Mouse (Mus musculus) hindbrain, embryonic 12.5 days (tissue): Measurements from ENCODE around the gene A430005L14Rik. TPM values are rescaled to one million over a fixed set of nuclear protein-coding genes. Genes with fewer than 3 reads are reported as not detected.
"Not testable (repeated sequence)": the region's sequence is repeated elsewhere in the genome, so short reads cannot be mapped to it uniquely, and the experiment has no call there.

ENCODE experiments used
- ATAC-seq: fragments of 200-750 bp; cut with Nextera tagmentation; 2 replicates; pipeline ENCODE4 v1.8.0; 2017; ENCODE audit warnings: moderate TSS enrichment; ENCODE audit not compliant: low FRiP score
- H3K27ac ChIP-seq: fragments of 300-500 bp; sonication (generic); 2 replicates; pipeline ENCODE4 v1.5.1; 2016; ENCODE audit warnings: mild to moderate bottlenecking
- H3K27me3 ChIP-seq: fragments of 300-500 bp; sonication (generic); 2 replicates; pipeline ENCODE4 v1.6.1; 2016; ENCODE audit warnings: mild to moderate bottlenecking
- H3K36me3 ChIP-seq: fragments of 300-500 bp; sonication (generic); 2 replicates; pipeline ENCODE4 v1.6.1; 2016; ENCODE audit warnings: mild to moderate bottlenecking
- H3K4me1 ChIP-seq: fragments of 300-500 bp; sonication (generic); 2 replicates; pipeline ENCODE4 v1.6.1; 2016
- H3K4me2 ChIP-seq: fragments of 300-500 bp; sonication (generic); replicated peaks from 2 replicates; pipeline ENCODE4 v1.6.1; 2016; ENCODE audit warnings: mild to moderate bottlenecking
- H3K4me3 ChIP-seq: fragments of 300-500 bp; sonication (generic); 2 replicates; pipeline ENCODE4 v1.5.1; 2016; ENCODE audit warnings: mild to moderate bottlenecking
- H3K9ac ChIP-seq: fragments of 300-500 bp; sonication (generic); 2 replicates; pipeline ENCODE4 v1.6.1; 2016; ENCODE audit warnings: mild to moderate bottlenecking, moderate library complexity
- H3K9me3 ChIP-seq: fragments of 300-500 bp; sonication (generic); replicated peaks from 2 replicates; pipeline ENCODE4 v1.6.1; 2016; ENCODE audit warnings: mild to moderate bottlenecking
- WGBS: fragments of 180-500 bp; shearing (Covaris S2); methylation state at CpG from one replicate; pipeline ENCODE4 v1.1.7; 2016; 5-methylcytosine and 5-hydroxymethylcytosine counted together
- polyA plus RNA-seq: library from polyadenylated mRNA; unstranded; fragments of >200 nt; fragmentation: Nextera tagmentation; extraction: Ambion mirVana; gene quantifications from 2 replicates; pipeline ENCODE4 v1.2.1, GENCODE M21; 2016

The A430005L14Rik gene
- 76.2 and 86.1 TPM in 2 replicates for polyA plus RNA-seq

- WGBS, result 3% methylated on average over 57 of the region's 67 CpGs
- peak; percentile 95 for ATAC-seq
- Histone ChIP-seq H3K27ac (peak within 1 kb of the TSS; percentile 89), H3K9ac (peak within 1 kb of the TSS; percentile 92), H3K9me3 (no peaks in the 10 kb centered on the region), H3K27me3 (peaks cover 6% of the 10 kb centered on the region), H3K4me3 (peak within 1 kb of the TSS; percentile 73), H3K4me2 (peak within 1 kb of the TSS; percentile 90), H3K4me1 (peaks cover 25% of the 10 kb centered on the region), H3K36me3 (peaks cover 24% of the 10 kb centered on the region)
Measured at GRCm38 (mm10) chr4:153956569-153957405, at the start of gene A430005L14Rik. Gene A430005L14Rik, plus strand, starts transcription at chr4:153957237.

GRCm38 (mm10) chr4:153907573-153907972, 49.5 kb upstream of the A430005L14Rik start:
- no peak for ATAC-seq
- Histone ChIP-seq H3K27ac (no peak overlapping the region), H3K4me2 (no peak overlapping the region), H3K9ac (no peak overlapping the region), H3K27me3 (0 out of 2 replicates have a peak, but pooled peaks cover 7% of the 10 kb centered on the region), H3K4me3 (no peak overlapping the region), H3K36me3 (no peaks in the 10 kb centered on the region), H3K9me3 (no peaks in the 10 kb centered on the region), H3K4me1 (peaks cover 3% of the 10 kb centered on the region; the same call in 1 of the 2 replicates)
- 20% methylated on average over 11 of the region's 11 CpGs for WGBS

- Histone ChIP-seq H3K27ac (no peak overlapping the region), H3K27me3 (peaks cover 4% of the 10 kb centered on the region; the same call in 1 of the 2 replicates), H3K9ac (no peak overlapping the region), H3K4me3 (no peak overlapping the region), H3K36me3 (no peaks in the 10 kb centered on the region), H3K9me3 (no peaks in the 10 kb centered on the region), H3K4me1 (no peaks in the 10 kb centered on the region), H3K4me2 (no peak overlapping the region)
- no peak for ATAC-seq
- 62% methylated on average over 3 of the region's 3 CpGs for WGBS
Measured at GRCm38 (mm10) chr4:153913635-153914034, 43.4 kb upstream of the A430005L14Rik start.

GRCm38 (mm10) chr4:153917773-153918500, 39.1 kb upstream of the A430005L14Rik start:
- H3K9me3 ChIP-seq, result no peaks in the 10 kb centered on the region
- no peaks in the 10 kb centered on the region for H3K36me3 ChIP-seq
- H3K4me3 ChIP-seq, result no peak overlapping the region
- WGBS, result 52% methylated on average over 8 of the region's 8 CpGs
- H3K9ac ChIP-seq, result no peak overlapping the region
- H3K27ac ChIP-seq, result no peak overlapping the region
- no peak for ATAC-seq
- H3K4me1 ChIP-seq, result peaks cover 4% of the 10 kb centered on the region; the same call in 1 of the 2 replicates
- H3K27me3 ChIP-seq, result peaks cover 13% of the 10 kb centered on the region; the same call in 1 of the 2 replicates
- no peak overlapping the region for H3K4me2 ChIP-seq

GRCm38 (mm10) chr4:153920517-153921233, 36.4 kb upstream of the A430005L14Rik start:
- no peak overlapping the region for H3K4me2 ChIP-seq
- no peak; the same call in 1 of the 2 replicates for ATAC-seq
- peaks cover 13% of the 10 kb centered on the region; the same call in 1 of the 2 replicates for H3K27me3 ChIP-seq
- 0 out of 2 replicates have a peak overlapping the region, but pooled peaks have one; percentile 55 for H3K27ac ChIP-seq
- no peaks in the 10 kb centered on the region for H3K36me3 ChIP-seq
- 54% methylated on average over 9 of the region's 9 CpGs for WGBS
- H3K4me1 ChIP-seq, result peaks cover 4% of the 10 kb centered on the region; the same call in 1 of the 2 replicates
- H3K9ac ChIP-seq, result no peak overlapping the region
- no peak overlapping the region for H3K4me3 ChIP-seq
- H3K9me3 ChIP-seq, result no peaks in the 10 kb centered on the region

- H3K27ac ChIP-seq, H3K9me3 ChIP-seq, ATAC-seq, H3K4me1 ChIP-seq, H3K9ac ChIP-seq, H3K4me3 ChIP-seq, H3K36me3 ChIP-seq, H3K4me2 ChIP-seq: not testable (repeated sequence)
- H3K27me3 ChIP-seq, result peaks cover 13% of the 10 kb centered on the region; the same call in 1 of the 2 replicates
- WGBS, result 49% methylated on average over 4 of the region's 4 CpGs
Measured at GRCm38 (mm10) chr4:153922090-153922489, 34.9 kb upstream of the A430005L14Rik start.

GRCm38 (mm10) chr4:153928772-153929299, 28.2 kb upstream of the A430005L14Rik start:
- 61% methylated on average over 11 of the region's 11 CpGs for WGBS
- ATAC-seq, result no peak
- H3K4me1 ChIP-seq, result no peaks in the 10 kb centered on the region
- H3K36me3 ChIP-seq, result no peaks in the 10 kb centered on the region
- H3K9ac ChIP-seq, result no peak overlapping the region
- no peaks in the 10 kb centered on the region for H3K9me3 ChIP-seq
- no peak overlapping the region for H3K27ac ChIP-seq
- no peak overlapping the region for H3K4me2 ChIP-seq
- no peak overlapping the region for H3K4me3 ChIP-seq
- no peaks in the 10 kb centered on the region for H3K27me3 ChIP-seq

GRCm38 (mm10) chr4:153929425-153929824, 27.6 kb upstream of the A430005L14Rik start:
- WGBS, result 70% methylated on average over 10 of the region's 10 CpGs
- no peak overlapping the region for H3K27ac ChIP-seq
- no peaks in the 10 kb centered on the region for H3K36me3 ChIP-seq
- ATAC-seq, result no peak
- no peak overlapping the region for H3K9ac ChIP-seq
- H3K4me2 ChIP-seq, result no peak overlapping the region
- no peak overlapping the region for H3K4me3 ChIP-seq
- H3K4me1 ChIP-seq, result no peaks in the 10 kb centered on the region
- no peaks in the 10 kb centered on the region for H3K9me3 ChIP-seq
- no peaks in the 10 kb centered on the region for H3K27me3 ChIP-seq

GRCm38 (mm10) chr4:153929921-153930320, 27.1 kb upstream of the A430005L14Rik start:
- Histone ChIP-seq H3K9me3 (no peaks in the 10 kb centered on the region), H3K27ac (no peak overlapping the region), H3K27me3 (no peaks in the 10 kb centered on the region), H3K4me3 (no peak overlapping the region), H3K4me1 (no peaks in the 10 kb centered on the region), H3K9ac (no peak overlapping the region), H3K36me3 (no peaks in the 10 kb centered on the region), H3K4me2 (no peak overlapping the region)
- WGBS, result 53% methylated on average over 4 of the region's 4 CpGs
- 0 out of 2 replicates have a peak, but pooled peaks have one; percentile 48 for ATAC-seq

GRCm38 (mm10) chr4:153943243-153943642, 13.8 kb upstream of the A430005L14Rik start:
- H3K27me3 ChIP-seq, result peaks cover 16% of the 10 kb centered on the region
- 0 out of 2 replicates have a peak, but pooled peaks have one; percentile 26 for ATAC-seq
- WGBS, result 61% methylated on average over 4 of the region's 4 CpGs

GRCm38 (mm10) chr4:153944261-153944660, 12.8 kb upstream of the A430005L14Rik start:
- H3K4me1 ChIP-seq, result peaks cover 9% of the 10 kb centered on the region
- H3K4me2 ChIP-seq, result no peak overlapping the region
- no peak overlapping the region for H3K4me3 ChIP-seq
- no peaks in the 10 kb centered on the region for H3K9me3 ChIP-seq
- no peak overlapping the region for H3K9ac ChIP-seq
- H3K36me3 ChIP-seq, result no peaks in the 10 kb centered on the region
- H3K27ac ChIP-seq, result no peak overlapping the region
- ATAC-seq, result no peak
- 54% methylated on average over 6 of the region's 6 CpGs for WGBS
- H3K27me3 ChIP-seq, result peaks cover 16% of the 10 kb centered on the region

More at GRCm38 (mm10) chr4:153943243-153943642, 13.8 kb upstream of the A430005L14Rik start:
- Histone ChIP-seq H3K4me2 (no peak overlapping the region), H3K36me3 (no peaks in the 10 kb centered on the region), H3K4me1 (peaks cover 9% of the 10 kb centered on the region), H3K27ac (no peak overlapping the region), H3K9ac (no peak overlapping the region), H3K9me3 (no peaks in the 10 kb centered on the region), H3K4me3 (no peak overlapping the region)
